Mouse (Mus musculus): ENCODE measurements at regions not wholly inside any gene's neighbourhood (a gene's known extent, or its start where the extent isn't known, plus 50 kb on each side); places are given as distances from the start of the nearest gene placed in this dataset.

DNA sequence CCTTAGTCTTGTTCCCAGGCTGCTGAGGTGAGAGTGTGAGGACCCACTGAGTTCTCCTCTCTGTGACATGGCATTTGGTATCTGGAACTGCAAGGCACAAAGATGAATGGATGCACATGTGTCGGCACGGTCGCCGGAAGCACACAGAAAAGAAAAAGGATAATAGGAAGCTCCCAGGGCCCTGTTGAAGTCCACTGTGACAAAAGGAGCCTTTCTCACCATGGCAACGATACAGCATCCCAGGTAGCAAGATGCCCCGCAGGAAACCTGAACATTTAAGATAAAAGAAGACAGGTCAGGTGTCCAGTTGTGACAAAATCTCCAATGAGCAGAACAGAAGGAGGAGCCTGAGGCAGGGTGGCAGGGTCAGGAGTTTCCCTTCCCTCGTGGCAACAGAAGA is 87.5 kb downstream of the Hs3st3b1 start:
- DNase-seq (ENCODE audit: low read depth, low spot score), result no peak
